Mouse (Mus musculus) right cerebral cortex, postnatal 14 days (tissue): ENCODE measurements around the gene Gm10220.
"Not testable (repeated sequence)": the region's sequence is repeated elsewhere in the genome, so short reads cannot be mapped to it uniquely, and the experiment has no call there.

ENCODE experiments used
- DNase-seq: peaks from one replicate; pipeline ENCODE4 v3.0.0; 2022

Gene Gm10220

DNA sequence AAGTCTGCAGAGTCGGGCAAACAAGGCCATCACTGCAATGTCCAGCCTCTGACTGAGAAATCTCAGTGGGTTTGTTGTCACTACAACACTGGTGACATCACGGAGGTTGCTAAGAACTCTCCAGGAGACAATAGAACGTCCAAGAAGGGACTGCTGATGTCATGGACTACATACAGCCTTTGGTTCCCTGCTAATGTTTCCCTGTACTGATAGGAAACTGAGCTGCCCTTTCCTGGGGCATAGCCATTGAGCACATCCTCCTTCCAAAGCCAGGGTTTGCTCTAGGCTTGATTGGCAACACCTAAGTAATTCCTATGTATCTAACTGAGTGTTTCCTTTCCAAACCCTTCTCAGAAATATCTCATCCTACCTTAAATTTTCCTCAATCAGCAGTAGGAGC, at the start of gene Gm10220:
Gene Gm10220 (minus strand): TSS at position 101 of the 400 bp plus-strand sequence.
- not testable (repeated sequence) for DNase-seq

DNA sequence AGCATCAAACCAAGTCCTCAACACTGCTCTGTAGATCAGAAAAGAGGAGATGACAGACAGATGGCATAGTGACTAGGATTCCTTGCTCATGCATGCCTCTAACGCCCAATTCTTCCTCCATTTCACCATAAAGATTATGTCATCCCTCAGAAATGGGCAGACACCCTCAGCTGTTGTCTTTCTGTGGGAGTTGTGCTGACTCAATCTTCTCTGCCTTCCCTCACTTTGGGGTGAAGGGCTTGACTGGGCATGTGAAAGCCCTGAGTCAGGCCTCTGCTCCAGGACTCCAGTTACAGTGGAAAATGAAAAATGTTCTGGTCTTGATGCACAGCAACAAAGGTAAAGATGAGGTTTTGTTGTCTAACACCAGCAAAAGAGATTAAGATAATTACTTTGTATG, 48.6 kb upstream of the Gm10220 start:
- DNase-seq: no peak

DNA sequence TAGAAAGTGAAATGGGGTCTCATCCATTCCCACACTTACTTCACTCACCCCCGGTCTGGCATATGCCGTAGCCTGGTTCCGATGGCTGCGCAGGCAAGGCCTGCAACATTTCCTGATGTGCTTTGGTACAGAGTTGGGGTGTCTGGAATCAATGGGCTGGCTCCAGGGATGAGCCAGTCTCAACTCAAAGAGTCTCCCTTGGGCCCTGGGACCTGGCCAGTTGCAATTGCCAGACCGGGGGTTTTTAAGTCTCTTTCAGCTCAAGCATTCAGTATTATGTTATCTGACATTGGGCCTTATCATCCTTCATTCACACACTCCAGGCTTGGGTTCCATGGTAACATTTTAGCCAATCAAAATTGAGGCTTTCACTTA, 44.6 kb upstream of the Gm10220 start:
- no peak for DNase-seq

DNA sequence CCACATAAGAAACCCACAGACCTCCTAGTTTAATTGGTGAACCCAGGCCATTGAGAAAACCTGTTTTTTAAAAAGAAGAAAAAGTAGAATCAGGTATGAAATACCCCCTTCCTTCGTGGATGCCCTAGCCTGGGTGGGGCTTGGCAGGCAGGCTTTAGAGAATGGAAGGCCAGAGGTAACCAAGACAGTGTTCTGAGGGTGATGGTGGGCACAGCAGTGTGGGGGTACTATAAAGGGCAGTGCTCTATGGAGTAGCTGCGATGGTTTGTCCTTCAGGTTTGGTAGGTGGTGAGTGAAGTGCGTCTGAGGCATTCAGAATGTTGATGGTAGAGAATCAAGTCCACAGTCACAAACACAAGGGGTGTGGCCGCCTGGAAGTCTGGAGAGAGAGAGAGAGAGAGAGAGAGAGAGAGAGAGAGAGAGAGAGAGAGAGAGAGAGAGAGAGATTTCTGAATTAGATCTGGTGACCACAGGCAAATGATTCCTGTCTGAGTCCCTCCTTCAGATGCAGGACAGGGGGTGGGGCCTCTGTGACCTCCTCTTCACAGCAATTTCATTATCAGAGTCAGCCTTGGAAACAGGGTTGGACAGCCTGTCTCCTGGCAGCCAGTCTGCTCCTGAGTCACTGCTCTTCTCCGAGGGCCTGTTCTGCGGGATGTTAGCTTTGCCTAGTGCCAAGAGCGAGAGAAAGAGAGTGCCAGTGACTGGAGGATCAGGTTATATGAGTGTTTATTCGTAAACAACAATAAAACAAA, 44.0 kb upstream of the Gm10220 start:
- DNase-seq: no peak

DNA sequence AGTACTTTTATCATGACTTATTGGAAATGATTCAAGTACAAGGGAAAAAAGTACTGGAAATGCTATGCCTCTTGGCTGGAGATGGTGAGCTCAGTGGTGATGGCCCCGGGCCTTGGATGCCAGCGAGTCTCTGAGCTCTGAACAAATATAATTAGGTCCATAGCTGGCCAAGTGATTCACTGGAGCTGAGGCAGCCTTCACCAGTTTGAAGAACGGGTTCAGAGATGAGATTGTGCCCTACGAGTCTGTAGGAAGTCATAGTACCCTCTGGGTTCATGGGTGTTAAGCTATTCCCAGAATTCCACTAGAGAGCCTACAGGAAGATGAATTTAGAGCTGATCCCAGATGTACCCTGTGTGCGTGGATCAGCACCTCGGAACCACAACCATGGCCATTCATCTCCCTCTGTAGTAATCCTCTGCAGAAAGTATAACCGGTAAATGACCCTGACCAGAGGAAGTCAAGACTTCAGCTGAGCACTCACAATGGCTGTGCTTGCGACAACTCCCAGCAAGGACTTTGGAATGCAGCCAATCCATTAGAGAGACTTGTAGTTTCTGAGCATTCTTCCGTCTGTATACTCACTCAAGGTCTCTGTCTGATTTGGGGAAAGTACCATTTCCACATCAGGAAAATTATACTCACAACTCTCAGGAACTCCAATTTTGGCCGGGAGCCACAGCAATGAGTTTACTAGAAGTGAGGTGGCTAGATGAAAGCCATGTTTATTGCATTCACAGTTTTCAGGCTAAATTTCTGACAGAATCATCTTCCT, 36.4 kb upstream of the Gm10220 start:
- DNase-seq: no peak

DNA sequence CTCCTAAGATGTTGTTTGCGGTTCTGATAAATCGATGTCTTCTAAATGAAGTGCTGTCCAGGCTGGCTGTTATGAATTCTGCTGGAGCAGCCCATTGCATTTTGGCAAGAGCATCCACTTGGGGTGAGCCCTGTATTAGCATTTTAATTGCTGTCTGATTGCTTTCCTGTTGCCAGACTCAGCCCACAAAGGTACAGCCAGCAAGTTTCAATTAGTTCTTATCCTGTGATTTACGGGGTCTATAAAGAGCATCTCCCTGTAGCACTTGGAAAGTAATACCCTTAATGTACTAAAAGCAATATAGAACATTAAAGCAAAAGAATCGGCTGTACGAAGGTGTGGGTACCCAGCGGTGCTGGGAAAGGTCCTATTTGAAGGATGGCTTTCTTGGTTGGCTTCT, 21.7 kb upstream of the Gm10220 start:
- DNase-seq: no peak

DNA sequence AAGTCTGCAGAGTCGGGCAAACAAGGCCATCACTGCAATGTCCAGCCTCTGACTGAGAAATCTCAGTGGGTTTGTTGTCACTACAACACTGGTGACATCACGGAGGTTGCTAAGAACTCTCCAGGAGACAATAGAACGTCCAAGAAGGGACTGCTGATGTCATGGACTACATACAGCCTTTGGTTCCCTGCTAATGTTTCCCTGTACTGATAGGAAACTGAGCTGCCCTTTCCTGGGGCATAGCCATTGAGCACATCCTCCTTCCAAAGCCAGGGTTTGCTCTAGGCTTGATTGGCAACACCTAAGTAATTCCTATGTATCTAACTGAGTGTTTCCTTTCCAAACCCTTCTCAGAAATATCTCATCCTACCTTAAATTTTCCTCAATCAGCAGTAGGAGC, 16.0 kb downstream of the Gm10220 start, which contains the start of gene 5031410I06Rik:
Gene 5031410I06Rik (minus strand): TSS at position 101 of the 400 bp plus-strand sequence.
- not testable (repeated sequence) for DNase-seq

DNA sequence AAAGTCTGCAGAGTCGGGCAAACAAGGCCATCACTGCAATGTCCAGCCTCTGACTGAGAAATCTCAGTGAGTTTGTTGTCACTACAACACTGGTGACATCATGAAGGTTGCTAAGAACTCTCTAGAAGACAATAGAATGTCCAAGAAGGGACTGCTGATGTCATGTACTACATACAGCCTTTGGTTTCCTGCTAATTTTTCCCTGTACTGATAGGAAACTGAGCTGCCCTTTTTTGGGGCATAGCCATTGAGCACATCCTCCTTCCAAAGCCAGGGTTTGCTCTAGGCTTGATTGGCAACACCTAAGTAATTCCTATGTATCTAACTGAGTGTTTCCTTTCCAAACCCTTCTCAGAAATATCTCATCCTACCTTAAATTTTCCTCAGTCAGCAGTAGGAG, 32.0 kb downstream of the Gm10220 start, which contains the start of gene Gm10471:
Gene Gm10471 (minus strand): TSS at position 101 of the 400 bp plus-strand sequence.
- DNase-seq: not testable (repeated sequence)

DNA sequence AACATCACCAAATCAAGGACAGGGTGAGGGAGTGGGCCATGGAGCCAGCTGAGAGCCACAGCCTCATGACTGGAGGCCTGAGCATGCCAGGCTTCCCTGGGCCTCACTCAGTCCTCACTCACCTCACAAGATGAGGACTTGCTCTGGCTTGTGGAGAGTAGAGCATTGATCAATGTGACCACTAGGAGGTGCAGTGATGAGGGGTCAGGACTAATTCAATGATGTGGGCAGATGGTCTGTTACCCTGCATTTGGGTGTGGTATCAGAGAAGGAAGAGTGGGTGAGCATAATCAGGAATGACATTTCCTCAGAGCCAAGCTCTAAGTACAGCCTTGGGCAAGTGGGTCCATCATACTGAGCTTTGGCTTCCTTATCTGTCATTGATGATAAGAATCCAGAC, 42.2 kb downstream of the Gm10220 start:
- not testable (repeated sequence) for DNase-seq

DNA sequence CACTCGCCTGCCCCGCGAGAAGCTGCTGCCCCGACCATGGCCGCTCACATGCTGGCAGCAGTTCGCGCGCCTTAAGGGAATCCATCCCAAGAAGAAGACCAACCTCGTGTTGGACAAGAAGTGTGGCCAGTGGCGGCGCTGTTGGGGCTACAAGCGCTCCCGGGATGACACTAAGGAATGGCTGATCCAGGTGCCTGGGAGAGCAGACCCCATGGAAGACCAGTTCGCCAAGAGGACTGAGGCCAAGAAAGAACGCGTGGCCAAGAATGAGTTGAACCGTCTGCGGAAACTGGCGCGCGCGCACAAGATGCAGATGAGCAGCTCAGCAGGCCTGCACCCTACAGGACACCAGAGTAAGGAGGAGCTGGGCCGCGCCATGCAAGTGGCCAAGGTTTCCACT, 50.5 kb downstream of the Gm10220 start:
- no peak for DNase-seq
